Mouse (Mus musculus) urinary bladder, postnatal 25 days (tissue): ENCODE data around the gene Sec63.

ENCODE experiments used
- DNase-seq: peaks from one replicate; pipeline ENCODE4 v3.0.0; 2022; ENCODE audit warnings: low spot score

The Sec63 gene

DNA sequence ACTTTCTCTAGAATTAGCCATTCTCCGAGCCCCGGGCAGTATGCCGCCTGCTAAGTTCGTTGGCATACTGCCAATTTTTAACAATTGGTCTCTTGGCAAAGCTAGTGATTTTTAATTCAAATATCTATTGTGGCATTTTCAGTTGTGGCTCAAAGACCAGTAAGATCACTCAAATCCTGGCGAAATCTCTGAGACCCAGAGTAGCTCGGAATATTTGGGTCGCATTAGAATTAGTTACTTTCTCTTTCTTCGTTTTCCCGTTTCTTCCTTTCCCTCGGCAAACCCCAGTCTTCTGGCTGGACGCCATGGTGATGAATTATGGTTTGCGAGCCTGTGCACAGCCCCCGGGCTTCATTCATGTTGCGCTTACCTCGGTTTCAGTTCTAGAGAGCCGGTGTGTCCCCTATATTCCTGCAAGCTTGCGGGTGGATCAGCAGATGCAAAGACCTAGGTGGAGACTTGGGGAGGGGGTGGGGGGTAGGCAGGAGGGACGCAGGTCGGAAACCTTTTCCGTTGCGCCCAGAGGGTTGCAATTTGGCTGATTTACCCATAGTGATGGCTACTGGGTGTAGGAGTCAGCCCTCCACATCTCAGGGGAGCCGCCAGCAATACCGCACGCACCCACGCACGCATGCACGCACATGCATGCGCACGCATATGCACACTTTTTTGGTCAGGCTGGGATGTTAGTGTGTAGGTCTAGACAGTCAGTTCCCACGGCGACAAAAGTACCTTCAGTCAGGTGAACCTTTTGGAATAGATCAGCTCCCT lies 102.5 kb downstream of the Sec63 start:
- peak; percentile 39 for DNase-seq

DNA sequence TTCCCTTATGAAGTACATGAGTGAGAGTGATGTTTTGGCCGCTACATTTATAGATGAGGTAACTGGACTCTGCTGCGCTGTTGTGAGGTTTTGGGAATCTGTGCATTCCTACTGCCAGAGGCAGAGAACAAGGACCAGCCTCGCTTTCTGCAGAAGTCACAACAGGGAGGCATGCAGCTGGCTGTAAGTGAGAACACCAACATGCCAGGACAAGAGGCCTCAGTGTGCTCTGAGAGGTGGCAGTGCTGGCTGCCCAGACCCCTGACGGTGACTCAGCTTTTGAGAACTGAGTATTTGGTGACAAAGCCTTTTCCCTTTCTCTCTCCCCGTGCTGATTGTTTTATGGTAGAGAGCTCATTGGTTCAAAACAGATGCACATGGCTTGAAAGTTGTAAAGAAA lies 103.4 kb downstream of the Sec63 start:
- DNase-seq, result no peak

DNA sequence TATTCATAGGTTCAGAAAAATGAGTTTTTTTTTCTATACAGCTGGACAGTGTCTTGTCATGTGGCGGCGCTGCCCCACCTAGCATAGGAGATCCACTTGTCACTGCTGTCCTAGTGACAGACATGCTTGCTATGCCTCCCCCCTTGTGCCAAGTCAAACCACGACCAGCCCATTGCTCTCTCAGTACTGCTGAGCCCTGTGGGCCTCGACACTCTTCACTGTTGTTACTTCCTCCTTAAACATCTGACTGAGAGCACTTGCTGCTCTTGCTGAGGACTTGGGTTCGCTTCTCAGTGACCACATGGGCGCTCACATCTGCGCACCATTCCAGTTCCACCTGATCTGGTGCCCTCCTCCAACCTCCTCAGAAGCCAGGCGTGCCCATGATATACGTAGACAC lies 107.1 kb downstream of the Sec63 start:
- DNase-seq, result no peak

DNA sequence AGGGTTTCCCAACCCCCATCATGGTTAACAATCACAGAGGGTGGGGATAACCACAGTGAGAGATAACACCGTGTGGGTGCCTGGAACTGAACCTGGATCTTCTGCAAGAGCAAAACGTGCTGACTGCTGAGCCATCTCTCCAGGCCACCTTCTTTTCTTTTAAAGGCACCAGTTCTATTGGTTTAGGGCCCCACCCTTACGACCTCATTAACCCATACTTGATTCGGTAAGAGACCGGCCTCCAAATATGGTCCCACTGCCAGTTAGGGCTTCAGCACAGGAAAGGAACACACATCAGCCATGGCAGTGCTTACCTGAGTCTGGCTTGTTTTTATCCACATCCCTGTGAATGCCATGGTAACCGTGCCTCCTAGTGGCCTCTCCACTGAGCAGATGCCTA lies 108.2 kb downstream of the Sec63 start:
- DNase-seq, result no peak

DNA sequence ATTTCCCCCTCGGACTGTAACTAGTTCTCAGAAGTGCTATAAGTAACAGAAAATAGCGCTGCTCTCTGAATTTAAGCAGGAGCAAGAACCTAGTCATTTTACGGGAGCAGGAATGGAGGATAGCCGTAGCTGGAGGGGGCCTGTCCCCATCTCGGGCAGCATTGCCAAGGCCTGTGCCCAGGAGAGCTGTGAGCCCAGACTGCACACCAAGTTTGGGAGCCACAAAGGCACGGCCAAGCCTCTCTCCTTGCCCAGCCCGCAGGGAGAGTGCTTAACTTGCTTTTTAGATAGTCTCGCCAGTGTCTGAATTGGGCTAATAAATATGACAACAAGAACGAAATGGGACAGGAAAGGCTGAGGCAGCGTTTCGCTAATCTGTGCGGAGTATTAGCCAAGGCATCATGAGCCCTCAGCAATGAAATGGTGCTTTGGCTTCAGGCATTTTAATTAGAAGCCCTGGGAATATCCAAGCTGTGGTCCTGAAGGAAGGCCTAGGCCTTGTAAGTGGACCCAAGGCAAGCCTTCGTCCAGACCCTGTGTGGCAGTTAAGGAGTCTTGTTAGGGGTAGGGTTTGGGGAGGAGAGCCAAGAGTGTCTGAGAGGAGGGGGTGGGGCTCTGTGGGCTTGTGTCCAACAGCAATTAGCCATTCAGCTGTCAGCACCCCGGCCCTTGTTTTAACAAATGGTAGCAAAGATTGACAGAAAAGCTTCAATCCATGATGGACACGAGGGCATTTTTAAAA lies 111.1 kb downstream of the Sec63 start:
- no peak for DNase-seq

DNA sequence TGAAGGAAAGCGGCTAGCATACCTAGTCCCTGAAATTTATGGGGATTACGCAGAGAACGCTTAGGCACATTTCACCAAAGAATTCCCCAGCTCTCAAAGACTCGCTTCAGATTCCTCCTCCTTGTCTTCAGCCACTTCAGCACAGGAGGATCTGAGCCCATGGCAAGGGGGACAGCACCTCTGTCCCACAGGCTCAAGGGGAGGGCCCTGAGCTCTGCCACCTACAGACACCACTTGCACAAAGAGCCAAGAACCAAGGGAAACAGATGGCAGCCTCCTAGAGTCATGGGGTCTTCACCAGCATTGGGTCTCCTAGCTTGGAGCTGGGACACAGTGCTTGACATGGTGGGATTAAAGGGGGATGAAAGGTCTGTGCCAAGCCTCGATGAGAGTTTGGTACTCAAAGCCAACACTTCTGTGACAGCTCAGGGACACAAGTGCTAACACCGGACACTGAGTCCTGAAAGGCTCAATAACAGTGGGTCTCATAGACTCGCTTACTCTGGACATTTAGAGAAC lies 111.8 kb downstream of the Sec63 start:
- no peak for DNase-seq

DNA sequence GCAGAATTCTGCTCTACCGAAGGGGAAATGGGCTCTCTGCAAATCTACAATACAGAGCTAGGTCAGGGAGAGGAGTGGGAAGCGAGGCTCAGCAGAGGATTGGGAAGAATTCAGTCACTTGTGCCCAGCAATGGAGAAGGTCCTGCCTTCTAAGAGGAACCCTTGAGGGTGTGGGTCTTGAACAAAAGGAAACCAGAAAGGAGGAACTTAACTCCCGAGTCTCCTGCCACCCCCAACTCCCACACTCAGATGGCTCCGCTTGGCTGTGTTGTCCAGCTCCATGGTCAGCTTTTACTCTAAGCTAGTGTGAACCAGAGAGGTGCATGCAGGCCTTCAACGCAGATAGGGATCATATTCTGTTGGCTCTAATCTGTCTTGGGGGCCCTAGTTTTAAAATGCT lies 114.9 kb downstream of the Sec63 start:
- no peak for DNase-seq

DNA sequence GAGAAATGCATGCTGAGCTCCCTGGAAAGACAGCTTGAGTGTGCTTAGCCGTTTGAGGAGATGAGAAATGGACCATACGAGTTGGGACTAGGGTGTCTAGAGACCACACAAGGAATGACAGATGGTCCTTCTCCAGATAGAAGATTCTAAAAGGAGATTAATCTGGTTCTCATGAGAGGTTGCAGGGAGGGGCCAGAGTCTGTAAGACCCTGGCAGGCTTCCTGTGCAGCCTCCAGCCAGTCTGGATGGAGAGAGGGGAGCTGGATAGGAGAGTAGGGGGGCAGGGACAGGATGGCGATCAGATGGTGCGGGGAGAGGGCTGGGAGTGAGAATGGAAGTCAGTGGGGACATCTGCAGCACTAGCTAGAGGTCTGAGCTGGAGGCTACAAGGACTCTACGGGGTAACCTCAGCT lies 118.0 kb downstream of the Sec63 start:
- DNase-seq, result no peak

DNA sequence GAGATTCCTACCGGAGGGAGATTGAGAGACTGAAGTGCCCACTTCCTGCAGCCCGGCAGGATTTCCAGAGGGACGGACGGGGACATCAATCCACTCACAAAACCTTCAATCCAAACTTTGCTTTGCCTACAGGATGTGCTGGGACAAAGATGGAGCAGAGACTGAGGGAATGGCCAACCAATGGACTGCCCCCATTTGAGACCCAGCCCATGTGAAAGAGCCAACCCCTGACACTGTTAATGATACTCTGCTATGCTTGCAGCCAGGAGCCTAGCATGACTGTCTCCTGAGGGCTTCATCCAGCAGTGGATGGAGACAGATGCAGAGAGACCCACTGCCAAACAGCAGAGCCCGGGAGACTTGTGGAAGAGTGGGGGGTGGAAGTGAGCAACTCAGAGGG lies 118.4 kb downstream of the Sec63 start:
- no peak for DNase-seq
